Mouse (Mus musculus) thymus, postnatal 0 days (tissue): Measurements from ENCODE around the gene Slc12a9. TPM values are rescaled to one million over a fixed set of nuclear protein-coding genes. Genes with fewer than 3 reads are reported as not detected.
A peak's percentile ranks its signal among the peaks of the same experiment; 100 is the strongest.

Source experiments
- DNase-seq: peaks from one replicate; pipeline ENCODE4 v3.0.0-alpha.2; 2015; ENCODE audit warnings: low spot score
- polyA plus RNA-seq: library from polyadenylated mRNA; unstranded; fragments of >200 nt; fragmentation: Nextera tagmentation; extraction: Ambion mirVana; gene quantifications from 2 replicates; pipeline ENCODE4 v1.2.1, GENCODE M21; 2015

Slc12a9 gene
- polyA plus RNA-seq, 1 experiment from 2014 or later = 9.5 TPM

- DNase-seq = no peak
These were observed 13.6 kb upstream of the Slc12a9 start for GRCm38 (mm10) chr5:137346983-137347382.

GRCm38 (mm10) chr5:137346388-137346787, 13.0 kb upstream of the Slc12a9 start:
- DNase-seq = no peak

GRCm38 (mm10) chr5:137345821-137346220, 12.4 kb upstream of the Slc12a9 start:
- DNase-seq = peak; percentile 42

- DNase-seq = no peak
These were observed 10.5 kb upstream of the Slc12a9 start for GRCm38 (mm10) chr5:137343869-137344268.

- no peak for DNase-seq
These were observed 10.0 kb upstream of the Slc12a9 start for GRCm38 (mm10) chr5:137343412-137343811.

GRCm38 (mm10) chr5:137342407-137343012, 9.1 kb upstream of the Slc12a9 start:
- DNase-seq = no peak

- no peak for DNase-seq
These were observed 6.8 kb upstream of the Slc12a9 start for GRCm38 (mm10) chr5:137340222-137340621.

- no peak for DNase-seq
These were observed 6.0 kb upstream of the Slc12a9 start for GRCm38 (mm10) chr5:137339290-137339979.

- no peak for DNase-seq
These were observed 5.4 kb upstream of the Slc12a9 start for GRCm38 (mm10) chr5:137338663-137339289.

- DNase-seq = peak; percentile 73
These were observed 4.9 kb upstream of the Slc12a9 start for GRCm38 (mm10) chr5:137338256-137338655.

GRCm38 (mm10) chr5:137337190-137337589, 3.8 kb upstream of the Slc12a9 start:
- DNase-seq = no peak

- DNase-seq = no peak
These were observed 1.7 kb upstream of the Slc12a9 start for GRCm38 (mm10) chr5:137335066-137335465.

GRCm38 (mm10) chr5:137334317-137334716, 920 bp upstream of the Slc12a9 start:
- no peak for DNase-seq

GRCm38 (mm10) chr5:137332857-137333511, 413 bp downstream of the Slc12a9 start:
- DNase-seq = no peak

GRCm38 (mm10) chr5:137330910-137331309, 2.5 kb downstream of the Slc12a9 start:
- no peak for DNase-seq

- DNase-seq = no peak
These were observed 12.4 kb downstream of the Slc12a9 start for GRCm38 (mm10) chr5:137320996-137321395.

- no peak for DNase-seq
These were observed 14.8 kb downstream of the Slc12a9 start for GRCm38 (mm10) chr5:137318570-137318969.

- no peak for DNase-seq
These were observed 16.0 kb downstream of the Slc12a9 start for GRCm38 (mm10) chr5:137317361-137317760.

- DNase-seq = peak; percentile 27
These were observed 18.1 kb downstream of the Slc12a9 start for GRCm38 (mm10) chr5:137315084-137315903.

- DNase-seq = no peak
These were observed 19.0 kb downstream of the Slc12a9 start, which contains the start of gene Trip6 for GRCm38 (mm10) chr5:137314193-137315083. Gene Trip6, minus strand, starts transcription at chr5:137314404.
